Mouse (Mus musculus) CH12.LX (cell line): ENCODE results near the gene Speer4d.
"Not testable (repeated sequence)": the region's sequence is repeated elsewhere in the genome, so short reads cannot be mapped to it uniquely, and the experiment has no call there.

Source experiments
- BHLHE40 ChIP-seq: IDR thresholded peaks from 2 replicates; pipeline ENCODE4 v1.6.1; 2011; ENCODE audit warnings: mild to moderate bottlenecking, low read depth, low read length, improper control_type of control experiment
- CHD1 ChIP-seq: IDR thresholded peaks from 2 replicates; pipeline ENCODE4 v1.6.1; 2012; ENCODE audit warnings: low read depth, low read length, improper control_type of control experiment, inconsistent platforms
- CTCF ChIP-seq, 2 experiments: IDR thresholded peaks in 1 of 2; conservative IDR thresholded peaks in 1 of 2; 2 replicates each; pipeline ENCODE4 v1.5.1; 2011 to 2012; ENCODE audit warnings: low read depth in 2 of 2, low read length in 2 of 2, improper control_type of control experiment in 1 of 2, inconsistent platforms in 1 of 2, mild to moderate bottlenecking in 1 of 2, moderate library complexity in 1 of 2
- JUN ChIP-seq: IDR thresholded peaks from 2 replicates; pipeline ENCODE4 v1.6.1; 2011; ENCODE audit warnings: low read depth, mild to moderate bottlenecking, low read length, improper control_type of control experiment, moderate library complexity; ENCODE audit not compliant: insufficient read depth
- MAZ ChIP-seq: IDR thresholded peaks from 2 replicates; pipeline ENCODE4 v1.6.1; 2012; ENCODE audit warnings: low read depth, mild to moderate bottlenecking, inconsistent platforms, low read length, improper control_type of control experiment, moderate library complexity
- NRF1 ChIP-seq: IDR thresholded peaks from 2 replicates; pipeline ENCODE4 v1.6.1; 2014; ENCODE audit warnings: low read depth, mild to moderate bottlenecking, inconsistent platforms, low read length, improper control_type of control experiment, moderate library complexity
- POLR2A ChIP-seq: IDR thresholded peaks from 2 replicates; pipeline ENCODE4 v1.6.1; 2011; ENCODE audit warnings: low read depth, mild to moderate bottlenecking, improper control_type of control experiment, low read length
- SIN3A ChIP-seq: IDR thresholded peaks from 2 replicates; pipeline ENCODE4 v1.6.1; 2012; ENCODE audit warnings: low read length, improper control_type of control experiment, inconsistent platforms
- SMC3 ChIP-seq: IDR thresholded peaks from 2 replicates; pipeline ENCODE4 v1.6.1; 2011; ENCODE audit warnings: low read depth, low read length, improper control_type of control experiment
- TBP ChIP-seq: conservative IDR thresholded peaks from 2 replicates; pipeline ENCODE4 v1.6.1; 2011; ENCODE audit warnings: low read depth, low read length, improper control_type of control experiment
- USF1 ChIP-seq: IDR thresholded peaks from 2 replicates; pipeline ENCODE4 v1.6.1; 2014; ENCODE audit warnings: low read depth, mild to moderate bottlenecking, inconsistent platforms, low read length, improper control_type of control experiment
- ZKSCAN1 ChIP-seq: IDR thresholded peaks from 2 replicates; pipeline ENCODE4 v1.6.1; 2012; ENCODE audit warnings: low read depth, inconsistent platforms, low read length, improper control_type of control experiment, borderline replicate concordance

DNA sequence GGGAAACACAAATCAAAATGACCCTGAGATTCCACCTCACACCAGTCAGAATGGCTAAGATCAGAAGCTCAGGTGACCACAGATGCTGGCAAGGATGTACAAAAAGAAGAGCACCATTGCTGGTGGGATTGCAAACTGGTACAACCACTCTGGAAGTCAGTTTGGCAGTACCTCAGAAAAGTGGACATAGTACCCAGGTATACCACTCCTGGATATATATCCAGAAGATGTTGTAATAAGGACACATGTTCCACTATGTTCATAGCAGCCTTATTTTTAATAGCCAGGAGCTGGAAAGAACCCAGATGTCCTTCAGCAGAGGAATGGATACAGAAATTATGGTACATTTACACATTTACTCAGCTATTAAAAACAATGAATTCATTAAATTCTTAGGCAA lies 20.0 kb upstream of the Speer4d start:
- TF ChIP-seq CTCF (conservative IDR thresholded peaks at IDR 0.05 in 1 of 2, IDR thresholded peaks at IDR 0.05 in 1 of 2; ENCODE audit: low read depth in 2 of 2, low read length in 2 of 2); TBP; POLR2A; SIN3A; JUN; ZKSCAN1; CHD1; USF1; BHLHE40; MAZ; NRF1; SMC3: not testable (repeated sequence)
